Mouse (Mus musculus) layer of hippocampus, adult 18-20 months (tissue): Measurements from ENCODE around the gene Itprid2. TPM values are rescaled to one million over a fixed set of nuclear protein-coding genes. Genes with fewer than 3 reads are reported as not detected.

Source experiments
- DNase-seq, 2 experiments: peaks; one replicate each; pipeline ENCODE4 v3.0.0; 2022; ENCODE audit warnings: low spot score in 2 of 2
- total RNA-seq, 2 experiments: library from RNA; stranded (reverse); gene quantifications; 2 replicates each; pipeline ENCODE4 v1.2.3; 2021

The Itprid2 gene
- total RNA-seq, 2 experiments from 2014 or later, result 41.9 to 44.6 TPM

GRCm38 (mm10) chr2:79647728-79648127 is 12.6 kb downstream of the Itprid2 start:
- no peak for DNase-seq

- DNase-seq, result no peak
Measured at GRCm38 (mm10) chr2:79651185-79651584, 16.0 kb downstream of the Itprid2 start.

- no peak for DNase-seq
Measured at GRCm38 (mm10) chr2:79651701-79652100, 16.5 kb downstream of the Itprid2 start.

GRCm38 (mm10) chr2:79652502-79652901 is 17.4 kb downstream of the Itprid2 start:
- no peak for DNase-seq

- no peak for DNase-seq
Measured at GRCm38 (mm10) chr2:79653093-79653808, 18.1 kb downstream of the Itprid2 start.

GRCm38 (mm10) chr2:79653809-79654164 is 18.6 kb downstream of the Itprid2 start:
- DNase-seq, result no peak

GRCm38 (mm10) chr2:79657062-79657461 is 21.9 kb downstream of the Itprid2 start:
- no peak for DNase-seq

GRCm38 (mm10) chr2:79660417-79661185 is 25.4 kb downstream of the Itprid2 start:
- DNase-seq, result no peak

- DNase-seq, result no peak
Measured at GRCm38 (mm10) chr2:79661486-79662104, 26.4 kb downstream of the Itprid2 start.

GRCm38 (mm10) chr2:79664532-79665286 is 29.6 kb downstream of the Itprid2 start:
- DNase-seq, result no peak

GRCm38 (mm10) chr2:79665492-79665891 is 30.3 kb downstream of the Itprid2 start:
- no peak for DNase-seq

- no peak for DNase-seq
Measured at GRCm38 (mm10) chr2:79675266-79675665, 40.1 kb downstream of the Itprid2 start.

GRCm38 (mm10) chr2:79677663-79678257 is 42.6 kb downstream of the Itprid2 start:
- DNase-seq, result no peak

GRCm38 (mm10) chr2:79681672-79682071 is 46.5 kb downstream of the Itprid2 start:
- no peak for DNase-seq

GRCm38 (mm10) chr2:79683258-79683657 is 48.1 kb downstream of the Itprid2 start:
- DNase-seq, result no peak

- DNase-seq, result no peak
Measured at GRCm38 (mm10) chr2:79690838-79691237, 55.7 kb downstream of the Itprid2 start.

- DNase-seq, result no peak
Measured at GRCm38 (mm10) chr2:79695190-79695589, 60.0 kb downstream of the Itprid2 start.

GRCm38 (mm10) chr2:79695939-79696338 is 60.8 kb downstream of the Itprid2 start:
- DNase-seq, result no peak

GRCm38 (mm10) chr2:79696478-79697230 is 61.5 kb downstream of the Itprid2 start:
- no peak for DNase-seq

GRCm38 (mm10) chr2:79698166-79698565 is 63.0 kb downstream of the Itprid2 start:
- no peak for DNase-seq
